Mouse (Mus musculus): Measurements from ENCODE around the gene Olfr373.

GRCm38 (mm10) chr8:72110876-72111275, 27.9 kb downstream of the Olfr373 start:
- TF ChIP-seq POLR2A (IDR thresholded peaks at IDR 0.05; ENCODE audit: low read depth, low read length): no peak
- no peak for TF ChIP-seq CTCF (IDR thresholded peaks at IDR 0.05; ENCODE audit: extremely low read depth, insufficient read length, insufficient replicate concordance, low read depth, low read length)
